Mouse (Mus musculus) MEL (cell line): ENCODE measurements around the gene Rdh11. TPM values are rescaled to one million over a fixed set of nuclear protein-coding genes. Genes with fewer than 3 reads are reported as not detected.

ENCODE experiments used
- DNase-seq: peaks from one replicate; pipeline ENCODE4 v3.0.0; 2011; ENCODE audit warnings: low read depth, low spot score
- H3K27ac ChIP-seq: 2 replicates; pipeline ENCODE4 v1.5.1; 2012; ENCODE audit warnings: low read depth, mild to moderate bottlenecking, control low read depth, low read length, moderate library complexity; ENCODE audit not compliant: control insufficient read depth
- H3K27me3 ChIP-seq, 2 experiments: fragments of 150-350 bp in 1 of 2; sonication (generic) in 1 of 2; 2 replicates each; pipeline ENCODE4 v1.6.1; 2012; ENCODE audit warnings: low read length in 2 of 2, mild to moderate bottlenecking in 2 of 2, improper control_type of control experiment in 1 of 2, moderate library complexity in 1 of 2; ENCODE audit not compliant: insufficient read depth in 2 of 2, control insufficient read depth in 1 of 2
- H3K36me3 ChIP-seq, 2 experiments: 2 replicates each; pipeline ENCODE4 v1.6.1; 2012 to 2014; ENCODE audit warnings: low read length in 2 of 2, improper control_type of control experiment in 1 of 2, inconsistent platforms in 1 of 2, mild to moderate bottlenecking in 1 of 2; ENCODE audit not compliant: insufficient read depth in 2 of 2, control insufficient read depth in 1 of 2
- H3K4me1 ChIP-seq, 2 experiments: fragments of 150-350 bp in 1 of 2; sonication (generic) in 1 of 2; 2 replicates each; pipeline ENCODE4 v1.6.1; 2012; ENCODE audit warnings: low read length in 2 of 2, improper control_type of control experiment in 1 of 2, mild to moderate bottlenecking in 1 of 2; ENCODE audit not compliant: insufficient read depth in 2 of 2, control insufficient read depth in 1 of 2
- H3K4me3 ChIP-seq, 2 experiments: fragments of 150-350 bp in 1 of 2; sonication (generic) in 1 of 2; 2 replicates each; pipeline ENCODE4 v1.5.1; 2012; ENCODE audit warnings: low read depth in 2 of 2, low read length in 2 of 2, mild to moderate bottlenecking in 2 of 2, moderate library complexity in 2 of 2, control low read depth in 1 of 2, improper control_type of control experiment in 1 of 2; ENCODE audit not compliant: control insufficient read depth in 1 of 2, insufficient read depth in 1 of 2
- H3K79me2 ChIP-seq: 2 replicates; pipeline ENCODE4 v1.6.1; 2012; ENCODE audit warnings: mild to moderate bottlenecking, low read length, moderate library complexity; ENCODE audit not compliant: control insufficient read depth, poor library complexity, insufficient read depth
- H3K9ac ChIP-seq: 2 replicates; pipeline ENCODE4 v1.6.1; 2012; ENCODE audit warnings: low read depth, mild to moderate bottlenecking, control low read depth, low read length, moderate library complexity; ENCODE audit not compliant: control insufficient read depth, poor library complexity, severe bottlenecking
- H3K9me3 ChIP-seq: fragments of 150-350 bp; sonication (generic); replicated peaks from 2 replicates; pipeline ENCODE4 v1.6.1; 2012; ENCODE audit warnings: mild to moderate bottlenecking, low read length, improper control_type of control experiment, moderate library complexity; ENCODE audit not compliant: insufficient read depth
- BHLHE40 ChIP-seq: IDR thresholded peaks from 2 replicates; pipeline ENCODE4 v1.6.1; 2012; ENCODE audit warnings: low read depth, mild to moderate bottlenecking, inconsistent platforms, low read length, improper control_type of control experiment, borderline replicate concordance
- CHD2 ChIP-seq: IDR thresholded peaks from 2 replicates; pipeline ENCODE4 v1.6.1; 2011; ENCODE audit warnings: low read length, improper control_type of control experiment
- CTCF ChIP-seq, 3 experiments: IDR thresholded peaks in 2 of 3; conservative IDR thresholded peaks in 1 of 3; 2 replicates each; pipeline ENCODE4 v1.5.1; 2011 to 2012; ENCODE audit warnings: low read length in 3 of 3, low read depth in 2 of 3, mild to moderate bottlenecking in 2 of 3, improper control_type of control experiment in 1 of 3, inconsistent platforms in 1 of 3, mixed read lengths in 1 of 3, moderate library complexity in 1 of 3; ENCODE audit not compliant: control insufficient read depth in 1 of 3, insufficient read depth in 1 of 3, poor library complexity in 1 of 3, severe bottlenecking in 1 of 3
- GABPA ChIP-seq: IDR thresholded peaks from 2 replicates; pipeline ENCODE4 v1.6.1; 2012; ENCODE audit warnings: low read depth, mild to moderate bottlenecking, inconsistent platforms, low read length, improper control_type of control experiment, moderate library complexity
- GATA1 ChIP-seq: IDR thresholded peaks from 2 replicates; pipeline ENCODE4 v1.6.1; 2011; ENCODE audit warnings: low read depth, low read length, improper control_type of control experiment
- HCFC1 ChIP-seq: IDR thresholded peaks from 2 replicates; pipeline ENCODE4 v1.6.1; 2012; ENCODE audit warnings: low read depth, mild to moderate bottlenecking, inconsistent platforms, low read length, improper control_type of control experiment, moderate library complexity
- JUND ChIP-seq: IDR thresholded peaks from 2 replicates; pipeline ENCODE4 v1.6.1; 2011; ENCODE audit warnings: low read depth, mild to moderate bottlenecking, improper control_type of control experiment, low read length
- MAFK ChIP-seq: IDR thresholded peaks from 2 replicates; pipeline ENCODE4 v1.6.1; 2011; ENCODE audit warnings: low read depth, mild to moderate bottlenecking, low read length, improper control_type of control experiment, borderline replicate concordance
- MAX ChIP-seq: IDR thresholded peaks from 2 replicates; pipeline ENCODE4 v1.6.1; 2011; ENCODE audit warnings: low read length, improper control_type of control experiment
- MEF2A ChIP-seq: IDR thresholded peaks from 2 replicates; pipeline ENCODE4 v1.6.1; 2014; ENCODE audit warnings: low read depth, mild to moderate bottlenecking, inconsistent platforms, low read length, improper control_type of control experiment; ENCODE audit not compliant: poor library complexity, insufficient replicate concordance, severe bottlenecking; ENCODE audit errors: extremely low read depth
- MYB ChIP-seq: IDR thresholded peaks from 2 replicates; pipeline ENCODE4 v1.6.1; 2011; ENCODE audit warnings: mild to moderate bottlenecking, low read depth, low read length, improper control_type of control experiment
- MYC ChIP-seq: IDR thresholded peaks from 2 replicates; pipeline ENCODE4 v1.6.1; 2011; ENCODE audit warnings: low read depth, mild to moderate bottlenecking, low read length, improper control_type of control experiment, moderate library complexity
- POLR2A ChIP-seq, 2 experiments: IDR thresholded peaks; 2 replicates each; pipeline ENCODE4 v1.6.1; 2011 to 2012; ENCODE audit warnings: low read length in 2 of 2, mild to moderate bottlenecking in 2 of 2, control low read depth in 1 of 2, improper control_type of control experiment in 1 of 2, low read depth in 1 of 2, moderate library complexity in 1 of 2; ENCODE audit not compliant: control insufficient read depth in 1 of 2, insufficient read depth in 1 of 2, poor library complexity in 1 of 2
- POLR2AphosphoS5 ChIP-seq: IDR thresholded peaks from 2 replicates; pipeline ENCODE4 v1.6.1; 2012; ENCODE audit warnings: low read depth, borderline replicate concordance, mild to moderate bottlenecking, inconsistent platforms, low read length, moderate library complexity, mixed read lengths
- RCOR1 ChIP-seq: IDR thresholded peaks from 2 replicates; pipeline ENCODE4 v1.6.1; 2012; ENCODE audit warnings: low read depth, mild to moderate bottlenecking, inconsistent platforms, low read length, improper control_type of control experiment
- SMC3 ChIP-seq: IDR thresholded peaks from 2 replicates; pipeline ENCODE4 v1.6.1; 2011; ENCODE audit warnings: low read depth, low read length, improper control_type of control experiment
- TAL1 ChIP-seq: IDR thresholded peaks from 2 replicates; pipeline ENCODE4 v1.6.1; 2012; ENCODE audit warnings: mild to moderate bottlenecking, inconsistent platforms, low read length, moderate library complexity, mixed read lengths
- TCF12 ChIP-seq: IDR thresholded peaks from 2 replicates; pipeline ENCODE4 v1.6.1; 2014; ENCODE audit warnings: low read depth, mild to moderate bottlenecking, inconsistent platforms, low read length, improper control_type of control experiment, moderate library complexity
- UBTF ChIP-seq: IDR thresholded peaks from 2 replicates; pipeline ENCODE4 v1.6.1; 2012; ENCODE audit warnings: low read depth, mild to moderate bottlenecking, inconsistent platforms, low read length, improper control_type of control experiment, moderate library complexity, borderline replicate concordance; ENCODE audit not compliant: insufficient read depth
- ZNF384 ChIP-seq: IDR thresholded peaks from 2 replicates; pipeline ENCODE4 v1.6.1; 2012; ENCODE audit warnings: low read depth, mild to moderate bottlenecking, inconsistent platforms, low read length, improper control_type of control experiment
- polyA plus RNA-seq, 2 experiments: library from polyadenylated mRNA; stranded (reverse) in 1 of 2; unstranded in 1 of 2; fragments of >175 nt in 1 of 2; fragments of >200 nt in 1 of 2; gene quantifications; 2 replicates each; pipeline versions ENCODE4 v1.2.1 to v1.2.4; 2012; ENCODE audit warnings: low replicate concordance in 2 of 2, low read depth in 1 of 2; ENCODE audit not compliant: insufficient read length in 2 of 2, insufficient read depth in 1 of 2, missing spikeins in 1 of 2
- total RNA-seq: library from RNA; depleted of rRNA; stranded (reverse); fragments of 300-350 nt; gene quantifications from 2 replicates; pipeline ENCODE4 v1.2.3, GENCODE M21; 2012

Gene Rdh11
- total and polyA plus RNA-seq, 3 experiments: 22.0 to 44.5 (median 29.8) TPM

DNA sequence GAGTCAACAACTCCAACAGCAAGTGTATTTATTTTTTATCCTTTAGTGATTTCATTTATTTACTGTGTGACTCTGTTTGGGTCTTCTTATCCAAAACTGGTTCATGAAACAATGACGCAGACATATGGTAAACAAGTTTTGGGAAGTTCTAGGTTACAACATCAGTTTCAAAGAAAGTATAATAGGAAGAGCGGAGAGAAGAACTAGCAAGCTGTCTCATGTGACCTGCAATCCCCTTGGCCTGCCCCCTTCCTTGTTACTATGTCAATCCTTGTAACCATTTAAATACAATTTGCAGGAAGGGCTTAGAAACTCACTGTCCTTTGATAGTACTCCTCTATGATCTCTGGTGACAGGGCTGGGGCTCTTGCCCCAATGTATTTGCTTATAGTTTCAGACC, 51.3 kb downstream of the Rdh11 start:
- TF ChIP-seq CTCF (IDR thresholded peaks at IDR 0.05 in 2 of 3, conservative IDR thresholded peaks at IDR 0.05 in 1 of 3; ENCODE audit: control insufficient read depth in 1 of 3, insufficient read depth in 1 of 3, low read depth in 2 of 3, low read length in 3 of 3, poor library complexity in 1 of 3, severe bottlenecking in 1 of 3) (no peak), MYB (no peak), RCOR1 (no peak), GABPA (no peak), UBTF (no peak), POLR2AphosphoS5 (no peak), HCFC1 (no peak), MAX (no peak), TCF12 (no peak), TAL1 (no peak)
- Histone ChIP-seq H3K27me3 (peaks cover 0 to 1% of the 10 kb centered on the region in 2 experiments; a peak in 3 of 4 replicates), H3K4me3 (no peak overlapping the region), H3K36me3 (0 out of 4 replicates have a peak, but pooled peaks cover 0 to 4% of the 10 kb centered on the region in 2 experiments), H3K4me1 (no peaks in the 10 kb centered on the region), H3K9ac (no peak overlapping the region), H3K9me3 (no peaks in the 10 kb centered on the region), H3K27ac (no peak overlapping the region), H3K79me2 (no peaks in the 10 kb centered on the region)
- no peak for DNase-seq

DNA sequence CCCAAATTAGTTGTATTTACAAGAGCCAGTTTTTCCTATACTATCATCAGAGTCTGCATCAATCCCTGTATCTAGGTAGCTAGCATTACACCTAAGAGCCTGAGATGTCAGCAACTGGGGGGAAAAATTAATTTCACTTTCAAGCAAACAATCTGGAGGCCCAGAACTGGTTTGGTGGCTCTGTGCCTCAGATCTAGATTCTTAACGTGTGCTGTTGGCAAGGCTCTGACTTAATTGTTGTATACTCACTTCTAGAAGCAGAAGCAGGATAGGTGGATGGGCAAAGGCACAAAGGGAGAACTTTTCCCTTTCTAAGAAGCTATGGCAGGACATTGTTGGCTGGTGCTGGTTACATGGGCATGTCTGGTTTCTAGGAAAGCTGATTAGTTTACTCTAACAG, 52.7 kb downstream of the Rdh11 start:
- TF ChIP-seq JUND: no peak
- no peak for TF ChIP-seq ZNF384
- TF ChIP-seq SMC3: no peak
- TF ChIP-seq BHLHE40: no peak
- TF ChIP-seq MAX: no peak
- TF ChIP-seq MYC: no peak
- TF ChIP-seq TAL1: no peak
- TF ChIP-seq, all 39 proteins: peak for 0

DNA sequence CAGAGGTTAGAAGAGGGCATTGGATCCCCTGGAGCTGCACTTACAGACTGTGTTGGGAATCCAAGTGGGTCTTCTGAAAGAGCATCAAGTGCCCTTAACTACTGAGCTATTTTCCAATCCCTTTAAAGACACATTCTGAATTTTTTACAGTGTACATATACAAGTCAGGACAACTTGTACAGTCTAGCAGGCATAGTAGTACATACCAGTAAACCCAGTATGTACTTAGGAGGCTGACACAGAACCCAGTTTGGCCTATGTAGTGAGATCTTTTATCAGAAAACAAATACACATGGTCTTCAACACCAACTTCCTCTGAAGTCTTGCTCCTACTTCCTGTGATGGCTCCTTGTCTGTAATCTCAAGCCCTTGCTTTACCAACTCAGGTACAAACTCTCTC, 53.1 kb downstream of the Rdh11 start:
- DNase-seq: no peak
- Histone ChIP-seq H3K4me3 (no peak overlapping the region), H3K4me1 (no peaks in the 10 kb centered on the region), H3K36me3 (0 out of 4 replicates have a peak, but pooled peaks cover 0 to 4% of the 10 kb centered on the region in 2 experiments), H3K79me2 (no peaks in the 10 kb centered on the region), H3K27ac (no peak overlapping the region), H3K9me3 (no peaks in the 10 kb centered on the region), H3K27me3 (peaks cover 2 to 3% of the 10 kb centered on the region in 2 experiments), H3K9ac (no peak overlapping the region)
- TF ChIP-seq GATA1 (no peak), MEF2A (no peak), JUND (no peak), TAL1 (no peak), POLR2A (IDR thresholded peaks at IDR 0.05; ENCODE audit: control insufficient read depth in 1 of 2, insufficient read depth in 1 of 2, low read depth in 1 of 2, low read length in 2 of 2, poor library complexity in 1 of 2) (no peak), CHD2 (no peak), MYC (no peak), MAFK (no peak)

More for the DNA sequence above, 52.7 kb downstream of the Rdh11 start:
- no peak overlapping the region for H3K9ac ChIP-seq
- peaks cover 2 to 3% of the 10 kb centered on the region in 2 experiments for H3K27me3 ChIP-seq
- H3K9me3 ChIP-seq: no peaks in the 10 kb centered on the region
- no peaks in the 10 kb centered on the region for H3K79me2 ChIP-seq
- H3K27ac ChIP-seq: no peak overlapping the region
- 0 out of 4 replicates have a peak, but pooled peaks cover 0 to 4% of the 10 kb centered on the region in 2 experiments for H3K36me3 ChIP-seq
- DNase-seq: no peak
- no peaks in the 10 kb centered on the region for H3K4me1 ChIP-seq
- H3K4me3 ChIP-seq: no peak overlapping the region
